Mouse (Mus musculus) CH12.LX (cell line): Measurements from ENCODE around the gene Ccnd3. TPM values are rescaled to one million over a fixed set of nuclear protein-coding genes. Genes with fewer than 3 reads are reported as not detected.

Experiments used
- DNase-seq: peaks from one replicate; pipeline ENCODE4 v3.0.0-alpha.2; 2013; ENCODE audit errors: extremely low read depth
- H3K27ac ChIP-seq: 2 replicates; pipeline ENCODE4 v1.5.1; 2012; ENCODE audit warnings: low read depth, mild to moderate bottlenecking, control low read depth, moderate library complexity; ENCODE audit not compliant: insufficient read depth
- H3K27me3 ChIP-seq: replicated peaks from 2 replicates; pipeline ENCODE3; 2012; ENCODE audit warnings: inconsistent platforms
- H3K36me3 ChIP-seq, 2 experiments: replicated peaks in 1 of 2; 2 replicates each; pipeline versions ENCODE3 to v1.6.1; 2012; ENCODE audit warnings: inconsistent platforms in 1 of 2, low read length in 1 of 2, mild to moderate bottlenecking in 1 of 2, mixed read lengths in 1 of 2, moderate library complexity in 1 of 2; ENCODE audit not compliant: control insufficient read depth in 1 of 2, insufficient read depth in 1 of 2
- H3K4me1 ChIP-seq, 2 experiments: 2 replicates each; pipeline ENCODE4 v1.6.1; 2012; ENCODE audit warnings: inconsistent platforms in 1 of 2, moderate library complexity in 1 of 2; ENCODE audit not compliant: insufficient read depth in 2 of 2, control insufficient read depth in 1 of 2
- H3K4me2 ChIP-seq: 2 replicates; pipeline ENCODE4 v1.6.1; 2012; ENCODE audit warnings: low read depth, mild to moderate bottlenecking, control low read depth; ENCODE audit not compliant: poor library complexity, insufficient read depth, severe bottlenecking
- H3K4me3 ChIP-seq, 3 experiments: fragments of 150-350 bp in 1 of 3; sonication (generic) in 1 of 3; replicated peaks in 1 of 3; 2 replicates each; pipeline versions ENCODE3 to v1.5.1; 2011 to 2012; ENCODE audit warnings: low read depth in 2 of 3, low read length in 2 of 3, mild to moderate bottlenecking in 2 of 3, moderate library complexity in 2 of 3, control low read depth in 1 of 3, improper control_type of control experiment in 1 of 3, inconsistent platforms in 1 of 3, mixed read lengths in 1 of 3; ENCODE audit not compliant: poor library complexity in 1 of 3
- H3K79me2 ChIP-seq: replicated peaks from 2 replicates; pipeline ENCODE4 v1.6.1; 2012; ENCODE audit warnings: mild to moderate bottlenecking, moderate library complexity; ENCODE audit not compliant: control insufficient read depth, poor library complexity, insufficient read depth, severe bottlenecking; ENCODE audit errors: extremely low read depth
- H3K9ac ChIP-seq: 2 replicates; pipeline ENCODE4 v1.6.1; 2012; ENCODE audit warnings: low read depth, mild to moderate bottlenecking, control low read depth, moderate library complexity; ENCODE audit not compliant: insufficient read depth
- H3K9me3 ChIP-seq: replicated peaks from 2 replicates; pipeline ENCODE3; 2012; ENCODE audit warnings: low read length, inconsistent platforms, mixed read lengths
- CTCF ChIP-seq, 2 experiments: IDR thresholded peaks in 1 of 2; conservative IDR thresholded peaks in 1 of 2; 2 replicates each; pipeline ENCODE4 v1.5.1; 2011 to 2012; ENCODE audit warnings: low read depth in 2 of 2, low read length in 2 of 2, improper control_type of control experiment in 1 of 2, inconsistent platforms in 1 of 2, mild to moderate bottlenecking in 1 of 2, moderate library complexity in 1 of 2
- E2F4 ChIP-seq: IDR thresholded peaks from 2 replicates; pipeline ENCODE4 v1.6.1; 2011; ENCODE audit warnings: low read depth, low read length, improper control_type of control experiment; ENCODE audit not compliant: insufficient replicate concordance
- JUND ChIP-seq: conservative IDR thresholded peaks from 2 replicates; pipeline ENCODE4 v1.6.1; 2011; ENCODE audit warnings: low read depth, low read length, improper control_type of control experiment
- KAT2A ChIP-seq: IDR thresholded peaks from 2 replicates; pipeline ENCODE4 v1.6.1; 2012; ENCODE audit warnings: low read length, improper control_type of control experiment, inconsistent platforms; ENCODE audit not compliant: insufficient replicate concordance
- MAFK ChIP-seq: IDR thresholded peaks from 2 replicates; pipeline ENCODE4 v1.6.1; 2011; ENCODE audit warnings: low read length, improper control_type of control experiment; ENCODE audit not compliant: insufficient replicate concordance
- MAX ChIP-seq: IDR thresholded peaks from 2 replicates; pipeline ENCODE4 v1.6.1; 2011; ENCODE audit warnings: low read length, improper control_type of control experiment
- MAZ ChIP-seq: IDR thresholded peaks from 2 replicates; pipeline ENCODE4 v1.6.1; 2012; ENCODE audit warnings: low read depth, mild to moderate bottlenecking, inconsistent platforms, low read length, improper control_type of control experiment, moderate library complexity
- MEF2A ChIP-seq: IDR thresholded peaks from 2 replicates; pipeline ENCODE4 v1.6.1; 2014; ENCODE audit warnings: low read depth, mild to moderate bottlenecking, inconsistent platforms, low read length, improper control_type of control experiment, borderline replicate concordance
- MXI1 ChIP-seq: IDR thresholded peaks from 2 replicates; pipeline ENCODE4 v1.6.1; 2011; ENCODE audit warnings: mild to moderate bottlenecking, low read depth, low read length, improper control_type of control experiment
- MYC ChIP-seq: IDR thresholded peaks from 2 replicates; pipeline ENCODE4 v1.6.1; 2011; ENCODE audit warnings: low read depth, mild to moderate bottlenecking, improper control_type of control experiment, low read length
- NRF1 ChIP-seq: IDR thresholded peaks from 2 replicates; pipeline ENCODE4 v1.6.1; 2014; ENCODE audit warnings: low read depth, mild to moderate bottlenecking, inconsistent platforms, low read length, improper control_type of control experiment, moderate library complexity
- RAD21 ChIP-seq: IDR thresholded peaks from 2 replicates; pipeline ENCODE4 v1.6.1; 2011; ENCODE audit warnings: low read depth, mild to moderate bottlenecking, low read length, improper control_type of control experiment, moderate library complexity
- SIN3A ChIP-seq: IDR thresholded peaks from 2 replicates; pipeline ENCODE4 v1.6.1; 2012; ENCODE audit warnings: low read length, improper control_type of control experiment, inconsistent platforms
- SMC3 ChIP-seq: IDR thresholded peaks from 2 replicates; pipeline ENCODE4 v1.6.1; 2011; ENCODE audit warnings: low read depth, low read length, improper control_type of control experiment
- TBP ChIP-seq: conservative IDR thresholded peaks from 2 replicates; pipeline ENCODE4 v1.6.1; 2011; ENCODE audit warnings: low read depth, low read length, improper control_type of control experiment
- ZMIZ1 ChIP-seq: IDR thresholded peaks from 2 replicates; pipeline ENCODE4 v1.6.1; 2012; ENCODE audit warnings: low read depth, mild to moderate bottlenecking, inconsistent platforms, low read length, improper control_type of control experiment
- ZNF384 ChIP-seq: IDR thresholded peaks from 2 replicates; pipeline ENCODE4 v1.6.1; 2012; ENCODE audit warnings: low read depth, low read length, improper control_type of control experiment, inconsistent platforms
- dilution Hi-C: fragments of 300-500 bp; cut with MboI; formaldehyde crosslinking; loops from 2 replicates; pipeline ENCODE4 v1.14.3; 2020; ENCODE audit warnings: low sequenced_read_pairs; ENCODE audit not compliant: extremely low pct_unique_long_range_greater_than_20kb, extremely low pct_ligation_motif_present
- in situ Hi-C: fragments of 300-500 bp; cut with MboI; formaldehyde crosslinking; loops from 3 replicates; pipeline ENCODE4 v1.14.3; 2019; ENCODE audit warnings: low sequenced_read_pairs, low pct_ligation_motif_present, low pct_unique_long_range_greater_than_20kb, mixed read lengths
- polyA plus RNA-seq: library from polyadenylated mRNA; unstranded; fragments of >175 nt; gene quantifications from 2 replicates; pipeline ENCODE4 v1.2.1, GENCODE M21; 2012; ENCODE audit warnings: low read depth; ENCODE audit not compliant: insufficient read length
- total RNA-seq, 2 experiments: library from RNA; depleted of rRNA; stranded (reverse); fragments of 300-350 nt in 1 of 2; fragments of >200 nt in 1 of 2; gene quantifications; 2 replicates each; pipeline ENCODE4 v1.2.3; 2012 to 2014

Ccnd3 gene
- total and polyA plus RNA-seq, 3 experiments, result 30.6 to 121 (median 48.7) TPM

DNA sequence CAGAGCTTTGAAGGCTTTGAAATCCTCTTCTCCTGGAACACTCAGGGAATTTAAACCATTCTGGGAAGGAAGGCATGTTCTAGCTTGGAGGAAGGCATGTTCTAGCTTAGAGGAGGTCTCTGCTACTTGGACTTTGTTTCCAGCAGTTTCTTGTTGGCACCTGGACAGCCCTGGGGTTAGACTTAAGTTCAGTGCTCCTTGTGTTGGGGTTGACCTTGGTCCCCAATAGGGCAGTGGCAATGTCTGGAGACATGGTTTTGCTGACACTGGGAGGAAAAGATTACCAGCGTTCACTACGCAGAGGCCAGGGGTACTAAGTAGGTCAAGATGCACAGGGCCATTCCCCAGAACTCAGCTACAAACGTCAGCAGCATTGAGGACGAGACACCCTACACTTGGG, 29.7 kb upstream of the Ccnd3 start:
- dilution Hi-C loops, result no loop called here
- no peak overlapping the region for H3K9ac ChIP-seq
- H3K79me2 ChIP-seq, result no peaks in the 10 kb centered on the region
- H3K27ac ChIP-seq, result no peak overlapping the region
- TF ChIP-seq KAT2A (no peak), JUND (no peak), RAD21 (no peak), NRF1 (no peak), E2F4 (no peak), MAZ (no peak), MAFK (no peak), SIN3A (no peak), MYC (no peak), TBP (no peak), MAX (no peak), MXI1 (no peak), ZNF384 (no peak)
- no peak for DNase-seq
- in situ Hi-C loops, result no loop called here
- H3K4me3 ChIP-seq, result no peak overlapping the region
- H3K4me1 ChIP-seq, result peaks cover 0 to 3% of the 10 kb centered on the region in 2 experiments; a peak in 1 of 4 replicates
- no peak overlapping the region for H3K4me2 ChIP-seq
- no peaks in the 10 kb centered on the region for H3K9me3 ChIP-seq
- H3K27me3 ChIP-seq, result peaks cover 14% of the 10 kb centered on the region
- no peaks in the 10 kb centered on the region for H3K36me3 ChIP-seq

DNA sequence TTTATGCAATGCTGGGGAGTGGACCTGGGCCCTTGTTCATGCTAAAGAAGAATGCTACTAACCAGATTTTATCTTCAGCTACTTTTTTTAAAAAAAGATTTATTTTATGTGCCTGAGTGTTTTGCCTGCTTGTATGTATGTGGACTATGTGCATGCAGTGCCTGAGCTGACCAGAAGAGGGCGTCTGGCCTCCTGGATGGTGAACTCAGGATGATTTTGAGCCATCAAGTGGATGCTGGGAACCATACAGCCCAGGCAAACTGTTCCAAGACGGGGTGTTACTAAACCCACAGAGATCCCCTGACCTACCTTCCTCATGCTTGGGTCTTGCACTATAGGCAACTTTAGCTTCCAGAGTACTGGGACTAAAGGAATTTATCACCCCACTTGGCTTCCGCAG, 29.1 kb upstream of the Ccnd3 start:
- peak; percentile 27 for DNase-seq
- Histone ChIP-seq H3K9ac (no peak overlapping the region), H3K27me3 (peaks cover 11% of the 10 kb centered on the region), H3K27ac (no peak overlapping the region), H3K4me1 (peaks cover 0 to 3% of the 10 kb centered on the region in 2 experiments; a peak in 1 of 4 replicates)
- in situ Hi-C loops, result no loop called here
- no peak for TF ChIP-seq MEF2A
- peak; percentile 10; the same call in 1 of the 2 replicates for TF ChIP-seq SMC3
- TF ChIP-seq CTCF (conservative IDR thresholded peaks at IDR 0.05 in 1 of 2, IDR thresholded peaks at IDR 0.05 in 1 of 2; ENCODE audit: low read depth in 2 of 2, low read length in 2 of 2), result peak; percentile 50
- no peak for TF ChIP-seq ZMIZ1
- TF ChIP-seq, all 38 proteins: peak for 2
- Histone ChIP-seq H3K9me3 (no peaks in the 10 kb centered on the region), H3K79me2 (no peaks in the 10 kb centered on the region), H3K36me3 (no peaks in the 10 kb centered on the region), H3K4me3 (no peak overlapping the region), H3K4me2 (no peak overlapping the region)
- dilution Hi-C loops, result no loop called here
